Mouse (Mus musculus) liver, postnatal 0 days (tissue): ENCODE data around the gene Shd. TPM values are rescaled to one million over a fixed set of nuclear protein-coding genes. Genes with fewer than 3 reads are reported as not detected.

ENCODE experiments used
- ATAC-seq: fragments of 200-750 bp; cut with Nextera tagmentation; 2 replicates; pipeline ENCODE4 v1.8.0; 2017; ENCODE audit warnings: mild to moderate bottlenecking, moderate library complexity
- DNase-seq: peaks from one replicate; pipeline ENCODE4 v3.0.0-alpha.2; 2016
- H3K27ac ChIP-seq: fragments of 300-500 bp; sonication (generic); 2 replicates; pipeline ENCODE4 v1.5.1; 2014; ENCODE audit warnings: antibody characterized with exemption, moderate library complexity, mild to moderate bottlenecking, low read depth
- H3K27me3 ChIP-seq: fragments of 300-500 bp; sonication (generic); 2 replicates; pipeline ENCODE4 v1.6.1; 2014; ENCODE audit warnings: low read length, control low read depth, mixed read lengths; ENCODE audit not compliant: insufficient read depth
- H3K36me3 ChIP-seq: fragments of 300-500 bp; sonication (generic); replicated peaks from 2 replicates; pipeline ENCODE4 v1.6.1; 2014; ENCODE audit warnings: mild to moderate bottlenecking, control low read depth, low read length, moderate library complexity, mixed read lengths; ENCODE audit not compliant: insufficient read depth
- H3K4me1 ChIP-seq: fragments of 300-500 bp; sonication (generic); 2 replicates; pipeline ENCODE4 v1.6.1; 2014; ENCODE audit warnings: antibody characterized with exemption, mild to moderate bottlenecking, control low read depth; ENCODE audit not compliant: insufficient read depth
- H3K4me2 ChIP-seq: fragments of 300-500 bp; sonication (generic); 2 replicates; pipeline ENCODE4 v1.6.1; 2014; ENCODE audit warnings: low read depth, mild to moderate bottlenecking, low read length, moderate library complexity, mixed read lengths
- H3K4me3 ChIP-seq: fragments of 300-500 bp; sonication (generic); 2 replicates; pipeline ENCODE4 v1.5.1; 2014; ENCODE audit warnings: low read depth, low read length
- H3K9ac ChIP-seq: fragments of 300-500 bp; sonication (generic); replicated peaks from 2 replicates; pipeline ENCODE4 v1.6.1; 2014; ENCODE audit warnings: mild to moderate bottlenecking, moderate library complexity
- H3K9me3 ChIP-seq: fragments of 300-500 bp; sonication (generic); 2 replicates; pipeline ENCODE4 v1.6.1; 2016; ENCODE audit warnings: mild to moderate bottlenecking, control low read depth, low read length, mixed read lengths
- CTCF ChIP-seq: sonication (generic); IDR thresholded peaks from 2 replicates; pipeline ENCODE4 v1.5.1; 2016; ENCODE audit warnings: antibody characterized with exemption, low read depth
- EP300 ChIP-seq: IDR thresholded peaks from 2 replicates; pipeline ENCODE4 v1.6.1; 2016; ENCODE audit warnings: antibody characterized with exemption, low read depth, mild to moderate bottlenecking
- WGBS: fragments of 180-500 bp; shearing (Covaris S2); extraction: QIAGEN DNeasy Blood & Tissue Kit; methylation state at CpG from one replicate; pipeline ENCODE4 v1.1.7; 2014; ENCODE audit not compliant: insufficient replicate concordance; 5-methylcytosine and 5-hydroxymethylcytosine counted together
- polyA plus RNA-seq: library from polyadenylated mRNA; unstranded; fragments of >200 nt; fragmentation: Nextera tagmentation; extraction: Ambion mirVana; gene quantifications from 2 replicates; pipeline ENCODE4 v1.2.1, GENCODE M21; 2015

Gene Shd
- polyA plus RNA-seq, 1 experiment from 2014 or later = 0.26 TPM

DNA sequence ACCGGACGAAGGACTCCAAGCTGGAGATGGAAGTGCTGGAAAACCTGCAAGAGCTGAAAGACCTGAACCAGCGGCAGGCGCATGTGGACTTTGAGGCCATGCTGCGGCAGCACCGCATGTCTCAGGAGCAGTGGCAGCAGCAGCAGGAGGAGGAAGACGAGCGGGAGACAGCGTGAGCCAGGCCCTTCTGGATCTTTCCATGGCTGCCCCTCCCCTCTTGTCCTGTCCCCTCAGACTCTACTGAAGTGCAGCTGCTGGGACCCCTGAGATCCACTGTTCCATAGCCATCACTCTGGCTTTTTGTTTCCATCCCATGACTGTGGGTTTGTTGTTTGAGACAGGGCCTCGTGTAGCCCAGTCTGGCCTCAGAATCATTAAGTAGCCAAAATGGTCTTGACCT lies 5.8 kb upstream of the Shd start:
- Histone ChIP-seq H3K9ac (no peak overlapping the region), H3K27ac (no peak overlapping the region), H3K4me3 (no peak overlapping the region), H3K4me1 (peaks cover 8% of the 10 kb centered on the region), H3K4me2 (no peak overlapping the region), H3K36me3 (peaks cover 38% of the 10 kb centered on the region), H3K27me3 (peaks cover 1% of the 10 kb centered on the region; the same call in 1 of the 2 replicates), H3K9me3 (no peaks in the 10 kb centered on the region)
- DNase-seq (no peak), ATAC-seq (no peak)
- TF ChIP-seq EP300 (no peak), CTCF (no peak)
- WGBS = 88% methylated on average over 10 of the region's 10 CpGs

DNA sequence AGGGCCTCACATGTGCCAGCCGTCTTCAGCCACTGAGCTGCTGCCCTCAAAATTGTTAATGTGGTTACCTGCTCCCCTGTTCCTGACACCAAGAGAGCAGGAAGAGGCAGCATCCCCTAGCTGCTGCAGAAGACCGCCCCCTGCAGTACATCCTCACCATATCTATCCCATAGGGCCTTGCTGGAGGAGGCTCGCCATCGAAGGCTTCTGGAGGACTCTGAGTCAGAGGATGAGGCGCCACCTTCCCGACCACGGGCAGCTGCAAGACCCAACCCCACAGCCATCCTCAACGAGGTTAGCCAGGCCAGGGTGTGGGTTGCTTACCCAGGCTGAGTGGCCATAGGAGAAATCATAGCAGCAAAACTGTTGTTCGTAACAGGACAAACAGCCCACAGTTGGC lies 5.3 kb upstream of the Shd start:
- Histone ChIP-seq H3K9me3 (no peaks in the 10 kb centered on the region), H3K4me1 (peaks cover 3% of the 10 kb centered on the region), H3K27me3 (peaks cover 6% of the 10 kb centered on the region; the same call in 1 of the 2 replicates), H3K27ac (no peak overlapping the region), H3K4me2 (no peak overlapping the region), H3K9ac (no peak overlapping the region), H3K36me3 (peaks cover 38% of the 10 kb centered on the region), H3K4me3 (no peak overlapping the region)
- ATAC-seq (no peak), DNase-seq (no peak)
- WGBS = 81% methylated on average over 9 of the region's 9 CpGs
- TF ChIP-seq EP300 = no peak
- no peak for TF ChIP-seq CTCF

DNA sequence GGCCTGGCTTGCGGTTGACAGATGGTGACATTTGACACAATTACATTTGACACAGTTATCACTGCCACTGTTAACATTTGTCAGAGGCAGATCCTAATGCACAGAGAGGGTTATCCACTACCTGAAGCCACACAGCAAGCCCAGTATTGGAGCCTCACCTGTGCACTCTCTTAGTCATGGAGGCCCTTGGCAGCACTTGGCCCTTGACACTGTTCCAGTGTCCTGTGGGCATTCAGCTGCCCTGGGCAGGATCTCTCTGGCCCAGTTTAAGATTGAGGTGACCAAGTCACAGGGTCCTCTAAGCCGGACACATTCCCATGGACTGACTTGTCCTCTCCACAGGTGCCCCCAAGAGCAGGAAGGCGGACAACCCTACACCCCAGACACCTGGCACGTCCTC lies 3.1 kb upstream of the Shd start:
- ATAC-seq (no peak), DNase-seq (no peak)
- H3K9me3 ChIP-seq = no peaks in the 10 kb centered on the region
- no peak for TF ChIP-seq EP300
- no peak for TF ChIP-seq CTCF
- H3K27me3 ChIP-seq = peaks cover 24% of the 10 kb centered on the region
- no peak overlapping the region for H3K4me3 ChIP-seq
- H3K4me1 ChIP-seq = peaks cover 8% of the 10 kb centered on the region
- H3K9ac ChIP-seq = no peak overlapping the region
- H3K27ac ChIP-seq = no peak overlapping the region
- WGBS = 78% methylated on average over 4 of the region's 4 CpGs
- H3K4me2 ChIP-seq = no peak overlapping the region
- peaks cover 28% of the 10 kb centered on the region for H3K36me3 ChIP-seq

DNA sequence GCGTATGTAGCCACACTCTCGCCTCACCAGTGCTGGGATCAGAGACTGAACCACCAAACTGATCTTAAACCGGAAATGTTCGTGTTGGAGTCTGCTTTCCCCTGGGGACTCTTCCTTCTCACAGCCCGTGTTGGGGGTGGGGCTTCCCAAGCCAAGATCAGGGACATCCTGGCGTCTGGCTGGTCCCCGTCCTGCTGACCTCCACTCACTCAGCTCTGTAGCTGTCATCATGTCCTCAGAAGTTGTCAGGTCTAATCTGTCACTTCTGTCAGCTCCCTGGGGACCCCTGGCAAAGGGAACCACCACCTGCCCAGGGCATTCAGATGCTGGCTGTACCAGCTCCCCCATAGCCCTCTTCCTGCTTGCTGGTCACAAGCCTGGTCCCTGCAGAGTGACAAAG lies 2.1 kb upstream of the Shd start:
- no peak overlapping the region for H3K27ac ChIP-seq
- 59% methylated on average over 7 of the region's 7 CpGs for WGBS
- no peak overlapping the region for H3K9ac ChIP-seq
- peaks cover 28% of the 10 kb centered on the region for H3K36me3 ChIP-seq
- no peak overlapping the region for H3K4me2 ChIP-seq
- H3K27me3 ChIP-seq = peaks cover 29% of the 10 kb centered on the region
- TF ChIP-seq EP300 (no peak), CTCF (no peak)
- ATAC-seq (no peak), DNase-seq (no peak)
- no peak overlapping the region for H3K4me3 ChIP-seq
- no peaks in the 10 kb centered on the region for H3K9me3 ChIP-seq
- H3K4me1 ChIP-seq = peaks cover 8% of the 10 kb centered on the region

DNA sequence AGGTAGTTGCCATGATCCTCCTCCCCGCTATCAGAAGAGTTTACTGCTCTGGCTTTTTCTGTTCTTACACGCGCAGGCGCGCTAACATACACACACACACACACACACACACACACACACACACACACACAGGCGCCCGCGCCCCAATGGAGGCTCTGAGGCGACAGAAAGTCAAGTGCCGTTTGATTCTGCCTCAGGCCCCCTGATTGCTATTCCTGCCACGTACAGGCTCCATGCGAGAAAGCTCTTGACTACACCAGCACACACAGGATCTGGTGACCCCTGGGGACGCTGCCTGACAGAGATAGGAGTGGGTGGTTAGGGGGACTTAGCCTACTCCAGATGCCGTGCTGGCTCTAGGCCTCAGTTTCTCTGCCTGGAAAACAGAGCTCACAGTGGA lies 707 bp upstream of the Shd start:
- DNase-seq = no peak
- 47% methylated on average over 14 of the region's 14 CpGs for WGBS
- H3K4me2 ChIP-seq = no peak overlapping the region

DNA sequence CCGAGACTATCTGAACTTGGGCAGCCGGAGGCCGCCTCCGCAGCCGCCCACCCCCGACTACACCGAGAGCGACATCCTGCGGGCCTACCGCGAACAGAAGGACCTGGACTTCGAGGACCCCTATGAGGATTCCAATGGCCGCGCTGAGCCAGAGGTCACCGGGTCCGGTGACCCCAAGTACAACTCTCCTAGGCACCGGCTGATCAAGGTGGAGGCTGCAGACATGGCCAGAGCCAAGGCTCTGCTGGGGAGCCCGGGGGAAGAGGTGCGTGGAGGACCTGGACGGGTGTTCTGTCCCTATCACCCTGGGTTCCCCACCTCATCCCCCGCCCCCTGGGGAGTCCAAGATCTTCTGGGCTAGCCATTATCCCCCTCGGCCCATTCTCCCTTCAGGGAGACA lies 1.2 kb downstream of the Shd start:
- no peak overlapping the region for H3K9ac ChIP-seq
- no peak for ATAC-seq
- no peak for DNase-seq
- H3K4me3 ChIP-seq = no peak overlapping the region
- no peaks in the 10 kb centered on the region for H3K9me3 ChIP-seq
- no peak overlapping the region for H3K27ac ChIP-seq
- H3K36me3 ChIP-seq = peaks cover 9% of the 10 kb centered on the region
- TF ChIP-seq EP300 = no peak
- TF ChIP-seq CTCF = no peak
- no peak overlapping the region for H3K4me2 ChIP-seq
- H3K27me3 ChIP-seq = peaks cover 29% of the 10 kb centered on the region
- 26% methylated on average over 22 of the region's 22 CpGs for WGBS
- H3K4me1 ChIP-seq = peaks cover 8% of the 10 kb centered on the region

More for the DNA sequence above, 707 bp upstream of the Shd start:
- Histone ChIP-seq H3K9me3 (no peaks in the 10 kb centered on the region), H3K36me3 (peaks cover 25% of the 10 kb centered on the region), H3K27me3 (peaks cover 29% of the 10 kb centered on the region), H3K4me1 (peaks cover 8% of the 10 kb centered on the region), H3K4me3 (no peak overlapping the region), H3K9ac (no peak overlapping the region), H3K27ac (no peak overlapping the region)
- ATAC-seq = no peak
- no peak for TF ChIP-seq EP300
- TF ChIP-seq CTCF = no peak
